Mouse (Mus musculus) neural tube, embryonic 12.5 days (tissue): ENCODE data around the gene Cacna1a. TPM values are rescaled to one million over a fixed set of nuclear protein-coding genes. Genes with fewer than 3 reads are reported as not detected.
A peak's percentile ranks its signal among the peaks of the same experiment; 100 is the strongest.

Source experiments
- ATAC-seq: fragments of 200-750 bp; cut with Nextera tagmentation; 2 replicates; pipeline ENCODE4 v1.8.0; 2017; ENCODE audit warnings: low read depth, mild to moderate bottlenecking, moderate TSS enrichment, moderate library complexity; ENCODE audit not compliant: low FRiP score
- H3K27ac ChIP-seq: fragments of 300-500 bp; sonication (generic); 2 replicates; pipeline ENCODE4 v1.5.1; 2016
- H3K27me3 ChIP-seq: fragments of 300-500 bp; sonication (generic); replicated peaks from 2 replicates; pipeline ENCODE4 v1.6.1; 2016; ENCODE audit warnings: mild to moderate bottlenecking
- H3K36me3 ChIP-seq: fragments of 300-500 bp; sonication (generic); 2 replicates; pipeline ENCODE4 v1.6.1; 2016; ENCODE audit warnings: mild to moderate bottlenecking
- H3K4me1 ChIP-seq: fragments of 300-500 bp; sonication (generic); 2 replicates; pipeline ENCODE4 v1.6.1; 2016
- H3K4me2 ChIP-seq: fragments of 300-500 bp; sonication (generic); replicated peaks from 2 replicates; pipeline ENCODE4 v1.6.1; 2016; ENCODE audit warnings: mild to moderate bottlenecking
- H3K4me3 ChIP-seq: fragments of 300-500 bp; sonication (generic); 2 replicates; pipeline ENCODE4 v1.5.1; 2016
- H3K9ac ChIP-seq: fragments of 300-500 bp; sonication (generic); 2 replicates; pipeline ENCODE4 v1.6.1; 2016; ENCODE audit warnings: mild to moderate bottlenecking
- H3K9me3 ChIP-seq: fragments of 300-500 bp; sonication (generic); 2 replicates; pipeline ENCODE4 v1.6.1; 2016; ENCODE audit warnings: mild to moderate bottlenecking
- WGBS: fragments of 180-500 bp; shearing (Covaris S2); methylation state at CpG from one replicate; pipeline ENCODE4 v1.1.7; 2016; 5-methylcytosine and 5-hydroxymethylcytosine counted together
- polyA plus RNA-seq: library from polyadenylated mRNA; unstranded; fragments of >200 nt; fragmentation: Nextera tagmentation; extraction: Ambion mirVana; gene quantifications from 2 replicates; pipeline ENCODE4 v1.2.1, GENCODE M21; 2016

Cacna1a gene
- polyA plus RNA-seq, 1 experiment from 2014 or later, result 19.6 TPM

DNA sequence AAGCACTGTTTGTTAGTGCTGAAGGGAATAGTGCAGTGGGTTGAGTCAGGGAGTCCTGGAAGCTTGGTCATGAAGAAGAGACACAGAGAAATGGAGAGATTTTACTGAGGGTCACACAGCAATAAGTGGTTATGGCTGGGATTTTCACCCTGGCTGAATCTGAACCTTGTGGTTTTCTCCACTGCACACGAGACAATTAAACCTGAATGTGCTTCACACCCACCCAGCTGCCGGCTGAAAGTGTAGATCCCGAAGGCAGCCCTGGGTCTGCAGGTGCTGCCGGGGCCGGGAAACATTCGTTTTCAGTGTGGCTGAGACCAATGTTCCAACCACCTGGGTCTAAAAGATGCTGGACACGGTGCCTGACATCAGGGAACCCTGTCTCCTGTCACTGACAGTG is 167.0 kb downstream of the Cacna1a start:
- no peak overlapping the region for H3K9ac ChIP-seq
- no peak overlapping the region for H3K4me2 ChIP-seq
- peaks cover 42% of the 10 kb centered on the region for H3K27me3 ChIP-seq
- H3K4me1 ChIP-seq, result peaks cover 7% of the 10 kb centered on the region; the same call in 1 of the 2 replicates
- peaks cover 14% of the 10 kb centered on the region for H3K36me3 ChIP-seq
- H3K27ac ChIP-seq, result no peak overlapping the region
- ATAC-seq, result no peak
- WGBS, result 78% methylated on average over 7 of the region's 7 CpGs
- no peak overlapping the region for H3K4me3 ChIP-seq
- H3K9me3 ChIP-seq, result no peaks in the 10 kb centered on the region

DNA sequence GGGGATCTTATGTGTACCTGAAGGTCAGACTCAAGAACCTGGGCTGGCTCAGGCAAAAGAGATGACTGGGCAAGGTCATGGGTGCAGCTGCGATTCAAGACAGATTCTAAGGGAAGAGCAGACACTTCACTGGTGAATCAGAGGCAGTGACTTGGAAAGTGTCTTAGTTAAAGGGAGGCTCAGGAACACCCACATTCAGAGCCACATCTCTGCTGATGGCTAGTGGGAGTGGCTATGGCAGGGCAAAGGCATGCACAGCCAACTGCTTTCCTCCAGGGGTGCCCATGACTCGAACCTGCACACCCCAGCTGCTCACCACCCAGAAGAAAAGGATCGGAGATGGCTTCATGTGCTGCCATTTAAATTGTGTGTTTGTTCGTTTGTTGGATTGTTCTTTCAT is 169.7 kb downstream of the Cacna1a start:
- WGBS, result 75% methylated on average over 4 of the region's 4 CpGs
- H3K27me3 ChIP-seq, result peaks cover 46% of the 10 kb centered on the region
- H3K36me3 ChIP-seq, result peaks cover 9% of the 10 kb centered on the region
- no peaks in the 10 kb centered on the region for H3K9me3 ChIP-seq
- H3K4me3 ChIP-seq, result no peak overlapping the region
- no peak for ATAC-seq
- H3K4me2 ChIP-seq, result no peak overlapping the region
- no peak overlapping the region for H3K27ac ChIP-seq
- H3K9ac ChIP-seq, result no peak overlapping the region
- H3K4me1 ChIP-seq, result peaks cover 7% of the 10 kb centered on the region; the same call in 1 of the 2 replicates

DNA sequence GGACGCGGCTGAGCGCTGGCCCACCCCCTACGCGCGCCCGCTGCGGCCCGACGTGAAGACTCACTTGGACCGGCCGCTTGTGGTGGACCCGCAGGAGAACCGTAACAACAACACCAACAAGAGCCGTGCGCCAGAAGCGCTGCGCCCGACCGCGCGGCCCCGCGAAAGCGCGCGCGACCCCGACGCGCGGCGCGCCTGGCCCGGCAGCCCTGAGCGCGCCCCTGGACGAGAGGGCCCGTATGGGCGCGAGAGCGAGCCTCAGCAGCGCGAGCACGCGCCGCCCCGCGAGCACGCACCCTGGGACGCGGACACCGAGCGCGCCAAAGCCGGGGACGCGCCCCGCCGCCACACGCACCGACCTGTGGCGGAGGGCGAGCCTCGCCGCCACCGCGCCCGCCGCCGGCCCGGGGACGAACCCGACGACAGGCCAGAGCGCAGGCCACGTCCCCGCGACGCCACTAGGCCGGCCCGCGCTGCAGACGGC is 170.9 kb downstream of the Cacna1a start:
- Histone ChIP-seq H3K27ac (no peak overlapping the region), H3K9ac (no peak overlapping the region), H3K9me3 (no peaks in the 10 kb centered on the region), H3K27me3 (peaks cover 46% of the 10 kb centered on the region), H3K4me3 (peak overlapping the region; percentile 34), H3K4me1 (peaks cover 13% of the 10 kb centered on the region), H3K36me3 (peaks cover 7% of the 10 kb centered on the region; the same call in 1 of the 2 replicates), H3K4me2 (peak overlapping the region; percentile 62)
- ATAC-seq, result no peak
- 2% methylated on average over 84 of the region's 84 CpGs for WGBS

DNA sequence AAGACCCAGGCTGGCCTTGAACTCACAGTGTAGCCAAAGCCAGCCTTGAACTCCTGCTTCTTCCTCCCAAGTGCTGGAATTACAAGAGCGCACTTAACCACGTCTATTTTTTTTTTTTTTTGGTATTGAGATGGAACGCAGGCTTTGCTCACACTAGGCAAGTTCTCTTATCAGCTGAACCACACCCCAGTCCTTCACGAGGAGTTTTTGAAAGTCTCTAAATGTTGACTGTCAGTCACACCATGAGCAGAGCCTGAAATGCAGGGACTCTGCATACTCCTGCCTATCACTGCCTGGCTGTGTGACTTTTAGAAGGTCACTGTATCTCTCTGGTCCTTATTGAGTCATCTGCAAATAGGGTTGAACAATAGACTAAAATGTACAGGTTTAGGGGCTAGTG is 173.5 kb downstream of the Cacna1a start:
- Histone ChIP-seq H3K36me3 (peaks cover 14% of the 10 kb centered on the region), H3K4me3 (no peak overlapping the region), H3K27me3 (peaks cover 39% of the 10 kb centered on the region), H3K4me2 (no peak overlapping the region), H3K27ac (no peak overlapping the region), H3K9ac (no peak overlapping the region), H3K9me3 (no peaks in the 10 kb centered on the region), H3K4me1 (peaks cover 14% of the 10 kb centered on the region)
- WGBS, result 88% methylated on average over 4 of the region's 4 CpGs
- no peak for ATAC-seq

DNA sequence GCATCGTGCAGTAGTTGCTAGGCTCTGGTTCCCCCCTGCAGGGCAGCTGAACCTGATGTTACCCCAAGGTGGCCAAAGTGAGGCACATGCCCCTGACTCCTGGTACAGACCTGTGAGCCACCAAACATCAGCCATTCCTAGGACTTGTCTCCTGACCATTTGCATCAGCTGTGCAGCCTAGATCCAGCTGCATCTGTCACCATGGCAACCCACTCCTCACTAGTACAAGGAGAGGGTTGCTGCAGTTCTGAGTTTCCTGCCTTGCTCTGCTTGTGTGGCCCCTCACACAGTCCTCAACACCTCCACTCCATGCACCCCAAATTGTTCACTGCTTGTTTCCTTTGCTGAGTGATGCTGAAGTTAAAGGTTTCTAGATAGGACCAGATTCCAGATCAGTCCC is 175.8 kb downstream of the Cacna1a start:
- WGBS, result 71% methylated on average over 1 of the region's 1 CpGs
- ATAC-seq, result no peak
- no peaks in the 10 kb centered on the region for H3K9me3 ChIP-seq
- peaks cover 16% of the 10 kb centered on the region for H3K27me3 ChIP-seq
- no peak overlapping the region for H3K4me2 ChIP-seq
- peaks cover 27% of the 10 kb centered on the region for H3K36me3 ChIP-seq
- peaks cover 11% of the 10 kb centered on the region for H3K4me1 ChIP-seq
- no peak overlapping the region for H3K4me3 ChIP-seq
- no peak overlapping the region for H3K27ac ChIP-seq
- no peak overlapping the region for H3K9ac ChIP-seq

DNA sequence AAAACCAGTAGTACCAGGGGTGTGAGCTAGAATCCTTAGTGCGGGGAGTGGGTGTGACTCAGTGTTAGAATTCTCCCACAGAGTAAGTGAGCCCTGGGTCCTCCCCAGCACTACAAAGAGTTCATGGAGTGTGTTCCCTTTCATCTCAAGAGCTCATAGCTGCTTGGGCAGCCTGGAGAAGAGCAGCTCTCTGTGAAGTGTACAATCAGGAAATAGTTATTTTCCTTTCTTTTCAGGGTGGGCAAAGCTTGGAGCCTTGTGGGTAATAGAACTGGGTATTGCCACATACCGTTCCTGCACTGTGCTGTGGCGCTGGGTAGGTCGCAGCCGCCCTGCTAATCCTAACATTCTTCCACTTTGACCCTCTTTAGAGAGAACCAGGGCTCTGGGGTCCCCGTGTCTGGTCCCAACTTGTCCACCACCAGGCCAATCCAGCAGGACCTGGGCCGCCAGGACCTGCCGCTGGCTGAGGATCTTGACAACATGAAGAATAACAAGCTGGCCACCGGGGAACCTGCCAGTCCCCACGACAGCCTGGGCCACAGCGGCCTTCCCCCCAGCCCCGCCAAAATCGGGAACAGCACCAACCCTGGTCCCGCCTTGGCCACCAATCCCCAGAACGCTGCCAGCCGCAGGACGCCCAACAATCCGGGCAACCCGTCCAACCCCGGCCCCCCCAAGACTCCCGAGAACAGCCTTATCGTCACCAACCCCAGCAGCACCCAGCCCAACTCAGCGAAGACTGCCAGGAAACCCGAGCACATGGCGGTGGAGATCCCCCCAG is 177.5 kb downstream of the Cacna1a start:
- no peak for ATAC-seq

DNA sequence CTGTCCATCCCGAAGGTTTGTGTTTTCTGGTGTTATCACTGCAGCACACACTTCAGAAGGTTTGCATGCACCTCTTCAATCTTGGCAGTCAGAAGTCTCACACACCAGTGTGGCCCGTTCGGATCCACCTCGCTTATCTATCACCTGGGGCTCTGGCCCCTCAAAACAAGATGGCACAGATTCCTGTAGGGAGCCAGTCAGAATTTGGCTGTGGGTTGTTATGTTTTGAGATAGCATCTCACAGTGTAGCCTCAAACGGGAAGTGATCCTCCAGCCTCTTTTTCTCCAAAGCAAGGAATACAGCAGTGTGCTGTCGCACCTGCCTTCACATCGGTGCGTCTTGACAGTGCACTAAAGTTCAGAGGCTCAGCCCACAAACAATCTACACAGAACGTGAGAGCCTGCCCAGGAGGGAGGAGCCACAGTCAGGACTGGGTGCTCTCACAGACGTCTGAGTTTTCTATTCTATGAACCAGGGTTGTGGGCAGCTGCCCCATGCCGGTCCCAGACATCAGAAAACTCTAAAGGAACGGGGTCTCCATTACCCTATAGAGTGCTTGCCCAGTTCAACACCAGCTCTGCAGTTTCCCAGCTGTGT is 178.7 kb downstream of the Cacna1a start:
- Histone ChIP-seq H3K36me3 (peaks cover 39% of the 10 kb centered on the region), H3K27ac (no peak overlapping the region), H3K9ac (no peak overlapping the region), H3K4me1 (peaks cover 7% of the 10 kb centered on the region), H3K27me3 (no peaks in the 10 kb centered on the region), H3K4me2 (no peak overlapping the region), H3K4me3 (no peak overlapping the region), H3K9me3 (no peaks in the 10 kb centered on the region)
- 86% methylated on average over 12 of the region's 12 CpGs for WGBS
- no peak for ATAC-seq

More for the DNA sequence above, 177.5 kb downstream of the Cacna1a start:
- Histone ChIP-seq H3K9me3 (no peaks in the 10 kb centered on the region), H3K27me3 (peaks cover under 1% of the 10 kb centered on the region; the same call in 1 of the 2 replicates), H3K36me3 (peaks cover 32% of the 10 kb centered on the region), H3K9ac (no peak overlapping the region), H3K27ac (no peak overlapping the region), H3K4me2 (no peak overlapping the region), H3K4me1 (peaks cover 7% of the 10 kb centered on the region), H3K4me3 (no peak overlapping the region)
- WGBS, result 85% methylated on average over 25 of the region's 25 CpGs

DNA sequence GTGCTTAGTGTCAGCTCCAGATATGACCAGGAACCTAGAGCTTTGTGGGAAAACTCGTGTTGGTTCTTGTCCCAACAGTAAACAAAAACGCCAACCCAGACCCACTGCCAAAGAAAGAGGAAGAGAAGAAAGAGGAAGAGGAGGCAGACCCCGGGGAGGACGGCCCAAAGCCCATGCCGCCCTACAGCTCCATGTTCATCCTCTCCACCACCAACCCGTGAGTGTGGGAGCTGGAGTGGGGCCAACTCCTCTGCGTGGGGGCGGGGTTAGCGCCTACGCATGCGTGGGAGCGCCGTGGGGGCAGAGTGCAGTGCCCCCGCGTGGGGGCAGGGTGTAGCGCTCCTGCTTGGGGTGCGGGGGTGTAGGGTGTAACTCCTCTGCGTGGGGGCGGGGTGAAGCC is 179.3 kb downstream of the Cacna1a start:
- H3K9me3 ChIP-seq, result no peaks in the 10 kb centered on the region
- H3K36me3 ChIP-seq, result peaks cover 43% of the 10 kb centered on the region
- no peak overlapping the region for H3K27ac ChIP-seq
- 76% methylated on average over 19 of the region's 19 CpGs for WGBS
- peaks cover 7% of the 10 kb centered on the region for H3K4me1 ChIP-seq
- no peak overlapping the region for H3K4me2 ChIP-seq
- no peak for ATAC-seq
- H3K4me3 ChIP-seq, result no peak overlapping the region
- no peaks in the 10 kb centered on the region for H3K27me3 ChIP-seq
- no peak overlapping the region for H3K9ac ChIP-seq

DNA sequence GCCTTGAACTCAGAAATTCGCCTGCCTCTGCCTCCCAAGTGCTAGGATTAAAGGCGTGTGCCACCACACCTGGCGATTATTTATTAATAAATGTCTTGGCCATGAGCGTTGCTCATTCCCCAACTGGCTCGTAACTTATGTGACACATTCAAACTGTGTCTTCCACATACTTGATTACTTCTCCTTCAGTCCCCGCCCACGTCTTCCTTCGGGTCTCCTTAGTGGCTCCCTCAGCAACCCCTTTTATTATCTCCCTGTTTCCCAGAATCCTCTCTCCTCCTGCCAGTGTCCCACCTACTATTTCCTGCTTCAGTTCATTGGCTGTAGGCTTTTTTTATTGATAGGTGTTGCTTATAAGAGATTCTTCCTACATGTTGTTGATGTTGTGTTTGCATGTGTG is 180.5 kb downstream of the Cacna1a start:
- H3K4me1 ChIP-seq, result peaks cover 5% of the 10 kb centered on the region
- H3K4me2 ChIP-seq, result no peak overlapping the region
- 87% methylated on average over 8 of the region's 8 CpGs for WGBS
- H3K9me3 ChIP-seq, result no peaks in the 10 kb centered on the region
- no peak overlapping the region for H3K9ac ChIP-seq
- H3K27me3 ChIP-seq, result no peaks in the 10 kb centered on the region
- no peak overlapping the region for H3K4me3 ChIP-seq
- ATAC-seq, result no peak
- no peak overlapping the region for H3K27ac ChIP-seq
- peaks cover 50% of the 10 kb centered on the region for H3K36me3 ChIP-seq

DNA sequence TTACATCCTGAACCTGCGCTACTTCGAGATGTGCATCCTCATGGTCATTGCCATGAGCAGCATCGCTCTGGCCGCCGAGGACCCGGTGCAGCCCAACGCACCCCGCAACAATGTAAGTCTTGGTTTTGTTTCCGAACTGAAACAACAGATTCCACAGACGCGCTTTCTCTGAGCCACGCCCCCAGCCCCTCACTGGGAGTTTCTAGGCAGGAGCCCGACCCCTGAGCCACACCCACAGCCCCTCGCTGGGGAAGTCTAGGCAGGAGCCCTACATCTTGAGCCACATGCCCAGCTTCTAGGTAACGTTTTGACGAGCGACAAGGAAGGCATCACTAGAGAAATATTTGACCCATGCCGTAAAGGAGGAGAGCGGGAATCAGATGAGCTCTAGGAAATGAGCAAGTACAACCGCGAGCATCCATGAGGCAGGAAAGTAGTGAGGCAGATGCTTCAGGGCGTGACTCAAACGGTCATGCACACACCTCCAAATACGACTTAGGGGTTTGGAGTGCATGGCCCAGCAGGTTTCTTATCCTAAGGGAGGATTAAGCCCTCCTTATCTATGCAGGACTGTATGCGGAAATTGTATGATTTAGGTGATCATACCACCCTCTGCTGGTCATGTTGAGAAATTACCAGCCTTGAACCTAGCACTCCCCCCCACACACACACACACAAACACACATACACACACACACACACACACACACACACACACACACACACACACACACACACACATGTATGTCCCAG is 181.9 kb downstream of the Cacna1a start:
- Histone ChIP-seq H3K9ac (no peak overlapping the region), H3K27ac (no peak overlapping the region), H3K4me3 (no peak overlapping the region), H3K4me2 (no peak overlapping the region), H3K4me1 (no peaks in the 10 kb centered on the region), H3K36me3 (peaks cover 54% of the 10 kb centered on the region), H3K9me3 (no peaks in the 10 kb centered on the region), H3K27me3 (no peaks in the 10 kb centered on the region)
- ATAC-seq, result no peak
- WGBS, result 46% methylated on average over 25 of the region's 25 CpGs

DNA sequence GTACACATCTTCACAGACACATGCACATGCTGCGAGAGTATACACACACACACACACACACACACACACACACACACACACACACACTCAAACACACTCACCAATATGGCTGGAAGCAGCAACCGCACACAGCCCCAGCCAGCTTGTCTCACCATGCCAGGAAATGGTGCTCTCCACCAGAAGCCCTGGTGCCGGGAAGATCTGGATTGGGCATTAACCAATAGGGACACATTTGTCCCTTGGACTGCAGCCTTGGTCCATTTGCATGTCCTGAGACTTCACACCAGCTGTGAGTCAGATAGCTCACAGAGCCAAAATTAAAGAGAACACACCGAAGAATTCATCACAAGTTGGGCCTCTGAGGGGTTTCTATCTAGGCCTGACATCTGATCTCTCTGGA is 189.2 kb downstream of the Cacna1a start:
- peaks cover 14% of the 10 kb centered on the region; the same call in 1 of the 2 replicates for H3K36me3 ChIP-seq

DNA sequence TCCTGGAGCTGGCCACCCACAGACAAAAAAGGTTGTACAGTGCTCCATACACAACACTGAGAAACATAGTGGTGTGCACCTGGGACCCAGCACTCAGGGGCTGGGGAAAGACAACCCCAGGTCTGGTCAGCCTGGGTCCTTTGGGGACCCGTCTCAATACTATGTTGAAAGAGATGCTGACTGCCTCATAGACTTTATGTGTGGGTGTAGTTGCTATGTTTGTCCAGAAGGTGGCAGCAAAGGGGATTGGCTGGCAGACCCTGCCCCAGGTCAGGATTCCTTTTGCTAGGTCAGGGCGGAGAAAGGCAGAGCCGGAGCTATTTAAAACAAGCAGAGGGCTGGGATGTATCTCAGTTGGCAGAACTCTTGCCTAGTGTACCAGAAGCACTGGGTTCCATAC is 191.4 kb downstream of the Cacna1a start:
- WGBS, result 22% methylated on average over 3 of the region's 3 CpGs
- peaks cover 7% of the 10 kb centered on the region for H3K36me3 ChIP-seq
- no peaks in the 10 kb centered on the region for H3K9me3 ChIP-seq
- H3K9ac ChIP-seq, result no peak overlapping the region
- H3K4me2 ChIP-seq, result no peak overlapping the region
- peak; percentile 53; the same call in 1 of the 2 replicates for ATAC-seq
- H3K27me3 ChIP-seq, result no peaks in the 10 kb centered on the region
- no peak overlapping the region for H3K27ac ChIP-seq
- H3K4me1 ChIP-seq, result no peaks in the 10 kb centered on the region
- no peak overlapping the region for H3K4me3 ChIP-seq

More for the DNA sequence above, 189.2 kb downstream of the Cacna1a start:
- 94% methylated on average over 4 of the region's 4 CpGs for WGBS
- no peaks in the 10 kb centered on the region for H3K9me3 ChIP-seq
- no peak overlapping the region for H3K4me2 ChIP-seq
- no peak overlapping the region for H3K27ac ChIP-seq
- no peak overlapping the region for H3K9ac ChIP-seq
- no peaks in the 10 kb centered on the region for H3K27me3 ChIP-seq
- H3K4me1 ChIP-seq, result no peaks in the 10 kb centered on the region
- no peak overlapping the region for H3K4me3 ChIP-seq
- no peak for ATAC-seq
